Mouse (Mus musculus) heart, postnatal 0 days (tissue): ENCODE data around the gene Gabbr2. TPM values are rescaled to one million over a fixed set of nuclear protein-coding genes. Genes with fewer than 3 reads are reported as not detected.

Source experiments
- ATAC-seq: fragments of 200-750 bp; cut with Nextera tagmentation; 2 replicates; pipeline ENCODE4 v1.8.0; 2017; ENCODE audit warnings: low read depth, moderate number of reproducible peaks, moderate library complexity; ENCODE audit not compliant: insufficient read depth
- DNase-seq: peaks from one replicate; pipeline ENCODE4 v3.0.0-alpha.2; 2016; ENCODE audit warnings: low spot score
- H3K27ac ChIP-seq: fragments of 300-500 bp; sonication (generic); 2 replicates; pipeline ENCODE4 v1.5.1; 2014; ENCODE audit warnings: low read depth, mild to moderate bottlenecking
- H3K27me3 ChIP-seq: fragments of 300-500 bp; sonication (generic); 2 replicates; pipeline ENCODE4 v1.6.1; 2014; ENCODE audit warnings: low read length, mixed read lengths; ENCODE audit not compliant: control insufficient read depth, insufficient read depth
- H3K36me3 ChIP-seq: fragments of 300-500 bp; sonication (generic); replicated peaks from 2 replicates; pipeline ENCODE4 v1.6.1; 2014; ENCODE audit warnings: low read length, mixed read lengths; ENCODE audit not compliant: control insufficient read depth, insufficient read depth
- H3K4me1 ChIP-seq: fragments of 300-500 bp; sonication (generic); 2 replicates; pipeline ENCODE4 v1.6.1; 2014; ENCODE audit warnings: antibody characterized with exemption; ENCODE audit not compliant: control insufficient read depth, insufficient read depth
- H3K4me2 ChIP-seq: fragments of 300-500 bp; sonication (generic); 2 replicates; pipeline ENCODE4 v1.6.1; 2014; ENCODE audit warnings: low read depth, mild to moderate bottlenecking, low read length, moderate library complexity
- H3K4me3 ChIP-seq: fragments of 300-500 bp; sonication (generic); 2 replicates; pipeline ENCODE4 v1.5.1; 2014; ENCODE audit warnings: low read depth, low read length
- H3K9ac ChIP-seq: fragments of 300-500 bp; sonication (generic); replicated peaks from 2 replicates; pipeline ENCODE4 v1.6.1; 2014; ENCODE audit warnings: low read depth, low read length, mixed read lengths
- H3K9me3 ChIP-seq: fragments of 300-500 bp; sonication (generic); replicated peaks from 2 replicates; pipeline ENCODE4 v1.6.1; 2016; ENCODE audit warnings: low read length; ENCODE audit not compliant: control insufficient read depth
- CTCF ChIP-seq: IDR thresholded peaks from 2 replicates; pipeline ENCODE4 v1.5.1; 2016; ENCODE audit warnings: antibody characterized with exemption, control low read depth, low read depth
- EP300 ChIP-seq: IDR thresholded peaks from 2 replicates; pipeline ENCODE4 v1.6.1; 2016; ENCODE audit warnings: antibody characterized with exemption, low read depth
- WGBS: fragments of 180-500 bp; shearing (Covaris S2); extraction: QIAGEN DNeasy Blood & Tissue Kit; methylation state at CpG from one replicate; pipeline ENCODE4 v1.1.7; 2014; 5-methylcytosine and 5-hydroxymethylcytosine counted together
- polyA plus RNA-seq: library from polyadenylated mRNA; unstranded; fragments of >200 nt; fragmentation: Nextera tagmentation; extraction: Ambion mirVana; gene quantifications from 2 replicates; pipeline ENCODE4 v1.2.1, GENCODE M21; 2015
- total RNA-seq: library from RNA; depleted of rRNA; stranded (reverse); fragments of >200 nt; gene quantifications from 2 replicates; pipeline ENCODE4 v1.2.3, GENCODE M21; 2014; ENCODE audit warnings: low replicate concordance

Gabbr2 gene
- total and polyA plus RNA-seq, 2 experiments from 2014 or later: 0.07 TPM; not detected in 1

GRCm38 (mm10) chr4:46734906-46735305 lies 256.8 kb downstream of the Gabbr2 start:
- Histone ChIP-seq H3K4me2 (no peak overlapping the region), H3K27ac (no peak overlapping the region), H3K36me3 (no peaks in the 10 kb centered on the region), H3K9me3 (no peaks in the 10 kb centered on the region), H3K4me1 (no peaks in the 10 kb centered on the region), H3K9ac (no peak overlapping the region), H3K4me3 (no peak overlapping the region), H3K27me3 (peaks cover 13% of the 10 kb centered on the region; the same call in 1 of the 2 replicates)
- DNase-seq: no peak
- 46% methylated on average over 5 of the region's 5 CpGs for WGBS
- ATAC-seq: no peak
- peak; percentile 9; the same call in 1 of the 2 replicates for TF ChIP-seq CTCF
- no peak for TF ChIP-seq EP300

- no peak for ATAC-seq
- DNase-seq: no peak
- 28% methylated on average over 8 of the region's 8 CpGs for whole genome bisulfite sequencing
- H3K36me3 ChIP-seq: no peaks in the 10 kb centered on the region
- TF ChIP-seq EP300: no peak
- TF ChIP-seq CTCF: no peak
- H3K4me1 ChIP-seq: no peaks in the 10 kb centered on the region
- H3K27ac ChIP-seq: no peak overlapping the region
- no peak overlapping the region for H3K9ac ChIP-seq
- H3K27me3 ChIP-seq: no peaks in the 10 kb centered on the region
- no peaks in the 10 kb centered on the region for H3K9me3 ChIP-seq
- no peak overlapping the region for H3K4me3 ChIP-seq
- no peak overlapping the region for H3K4me2 ChIP-seq
Measured at GRCm38 (mm10) chr4:46731590-46731989, 260.1 kb downstream of the Gabbr2 start.

GRCm38 (mm10) chr4:46729306-46730042 lies 262.2 kb downstream of the Gabbr2 start:
- no peak overlapping the region for H3K27ac ChIP-seq
- no peaks in the 10 kb centered on the region for H3K36me3 ChIP-seq
- H3K4me2 ChIP-seq: no peak overlapping the region
- no peaks in the 10 kb centered on the region for H3K27me3 ChIP-seq
- H3K4me1 ChIP-seq: no peaks in the 10 kb centered on the region
- TF ChIP-seq CTCF: no peak
- TF ChIP-seq EP300: no peak
- ATAC-seq (no peak), DNase-seq (no peak)
- 70% methylated on average over 9 of the region's 9 CpGs for WGBS
- H3K4me3 ChIP-seq: no peak overlapping the region
- no peak overlapping the region for H3K9ac ChIP-seq
- H3K9me3 ChIP-seq: no peaks in the 10 kb centered on the region

- Histone ChIP-seq H3K27me3 (no peaks in the 10 kb centered on the region), H3K4me1 (no peaks in the 10 kb centered on the region), H3K27ac (no peak overlapping the region), H3K9me3 (no peaks in the 10 kb centered on the region), H3K4me2 (no peak overlapping the region), H3K36me3 (no peaks in the 10 kb centered on the region), H3K9ac (no peak overlapping the region), H3K4me3 (no peak overlapping the region)
- TF ChIP-seq EP300 (no peak), CTCF (no peak)
- 45% methylated on average over 1 of the region's 1 CpGs for WGBS
- DNase-seq (peak; percentile 36), ATAC-seq (no peak)
Measured at GRCm38 (mm10) chr4:46728231-46728630, 263.4 kb downstream of the Gabbr2 start.

DNA sequence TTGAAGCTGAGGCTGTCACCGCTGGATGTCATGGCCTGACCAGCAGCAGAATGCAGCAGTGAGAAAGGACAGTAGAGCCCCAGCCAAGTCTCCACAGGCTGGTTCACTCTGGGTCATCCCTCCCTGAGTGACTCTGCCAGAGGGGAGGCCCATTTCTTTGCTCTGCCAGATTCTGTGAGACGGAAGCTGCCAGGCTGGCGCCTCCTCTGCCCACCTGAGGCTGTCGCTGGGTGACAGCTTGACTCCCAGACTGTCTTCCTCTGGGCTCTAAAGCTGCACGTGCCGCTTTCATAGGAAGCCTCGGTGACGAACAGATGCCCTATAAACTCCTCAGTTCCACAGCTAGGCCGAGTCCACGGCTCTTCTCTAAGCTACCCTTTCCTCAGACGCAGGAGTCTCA lies 264.5 kb downstream of the Gabbr2 start:
- Histone ChIP-seq H3K27ac (no peak overlapping the region), H3K4me1 (no peaks in the 10 kb centered on the region), H3K36me3 (no peaks in the 10 kb centered on the region), H3K27me3 (peaks cover 4% of the 10 kb centered on the region; the same call in 1 of the 2 replicates), H3K4me2 (no peak overlapping the region), H3K9me3 (no peaks in the 10 kb centered on the region), H3K4me3 (no peak overlapping the region), H3K9ac (no peak overlapping the region)
- ATAC-seq (no peak), DNase-seq (no peak)
- 79% methylated on average over 11 of the region's 11 CpGs for WGBS
- TF ChIP-seq EP300 (no peak), CTCF (no peak)
